Mouse (Mus musculus) gastrocnemius, adult 8-10 months (tissue): ENCODE results near the gene Polr2h. TPM values are rescaled to one million over a fixed set of nuclear protein-coding genes. Genes with fewer than 3 reads are reported as not detected.

ENCODE experiments used
- DNase-seq, 2 experiments: peaks; one replicate each; pipeline ENCODE4 v3.0.0; 2022; ENCODE audit warnings: low spot score in 2 of 2
- total RNA-seq, 4 experiments: library from RNA; stranded (reverse); gene quantifications; 2 replicates each; pipeline ENCODE4 v1.2.4; 2022

Gene Polr2h
- total RNA-seq, 4 experiments from 2014 or later: 7.5 to 10.5 (median 9.9) TPM

GRCm38 (mm10) chr16:20722736-20723135 is 5.3 kb downstream of the Polr2h start:
- no peak for DNase-seq

GRCm38 (mm10) chr16:20723247-20723646 is 5.8 kb downstream of the Polr2h start:
- no peak for DNase-seq

- no peak for DNase-seq
Measured at GRCm38 (mm10) chr16:20724338-20724748, 6.9 kb downstream of the Polr2h start.

- no peak for DNase-seq
Measured at GRCm38 (mm10) chr16:20725321-20725720, 7.9 kb downstream of the Polr2h start.

GRCm38 (mm10) chr16:20725750-20726149 is 8.3 kb downstream of the Polr2h start:
- no peak for DNase-seq

- DNase-seq: no peak
Measured at GRCm38 (mm10) chr16:20726384-20726783, 8.9 kb downstream of the Polr2h start.

- no peak for DNase-seq
Measured at GRCm38 (mm10) chr16:20730293-20730711, 12.8 kb downstream of the Polr2h start.

GRCm38 (mm10) chr16:20731688-20732087 is 14.2 kb downstream of the Polr2h start:
- DNase-seq: no peak

- no peak for DNase-seq
Measured at GRCm38 (mm10) chr16:20732251-20732924, 14.9 kb downstream of the Polr2h start.

- DNase-seq: peak; percentile 52 to 67
Measured at GRCm38 (mm10) chr16:20732925-20733730, 15.7 kb downstream of the Polr2h start, which contains the start of gene Chrd. Gene Chrd (plus strand): TSS chr16:20733127.

GRCm38 (mm10) chr16:20733731-20734730 is 16.6 kb downstream of the Polr2h start, which contains the start of gene Thpo:
Gene Thpo (minus strand): TSS chr16:20734511.
- no peak for DNase-seq

- DNase-seq: no peak
Measured at GRCm38 (mm10) chr16:20735651-20736050, 18.2 kb downstream of the Polr2h start.

- no peak for DNase-seq
Measured at GRCm38 (mm10) chr16:20736168-20736567, 18.7 kb downstream of the Polr2h start.

- no peak for DNase-seq
Measured at GRCm38 (mm10) chr16:20736823-20737222, 19.4 kb downstream of the Polr2h start.

- no peak for DNase-seq
Measured at GRCm38 (mm10) chr16:20739845-20740244, 22.4 kb downstream of the Polr2h start.

- DNase-seq: peak; percentile 62 to 68
Measured at GRCm38 (mm10) chr16:20746641-20747040, 29.2 kb downstream of the Polr2h start.

GRCm38 (mm10) chr16:20750518-20750917 is 33.1 kb downstream of the Polr2h start:
- DNase-seq: no peak

- peak in 1 of 2 experiments; percentile 31 for DNase-seq
Measured at GRCm38 (mm10) chr16:20756052-20756451, 38.6 kb downstream of the Polr2h start.

GRCm38 (mm10) chr16:20757385-20757784 is 39.9 kb downstream of the Polr2h start:
- DNase-seq: no peak

GRCm38 (mm10) chr16:20761681-20762080 is 44.2 kb downstream of the Polr2h start:
- peak in 1 of 2 experiments; percentile 28 for DNase-seq

- peak in 1 of 2 experiments; percentile 24 for DNase-seq
Measured at GRCm38 (mm10) chr16:20765244-20765643, 47.8 kb downstream of the Polr2h start.
